9 mouse cellular contexts compared by ENCODE assay signal in genomic region chr10:80374063-80374462, GRCm38 (mm10). TPM values are rescaled to one million over a fixed set of nuclear protein-coding genes. Genes with fewer than 3 reads are reported as not detected.
DNase-seq lines count a peak whose midpoint lies in the region; ATAC-seq lines count a peak whose summit lies in the region.
"Had no signal": no experiment of that assay in that cellular context is flagged by ENCODE, and none has a peak within 500 bp of the region (broad histone marks: within the 10 kb centered on the region; RNA-seq: fewer than 3 reads in every experiment).

No protein-coding gene starts in this region.

- no peak overlapping the region for H3K4me3 ChIP-seq in heart, embryonic 11.5 days (ENCODE audit: low read depth, low read length)
- no peak overlapping the region for H3K4me3 ChIP-seq in embryonic facial prominence, embryonic 10.5 days
- H3K4me3 ChIP-seq: stomach, embryonic 15.5 days had no signal

- H3K27me3 ChIP-seq in heart, embryonic 11.5 days (ENCODE audit: control insufficient read depth, insufficient read depth, low read length): peaks cover 6% of the 10 kb centered on the region
- peaks cover 17% of the 10 kb centered on the region for H3K27me3 ChIP-seq in embryonic facial prominence, embryonic 10.5 days (replicated peaks; ENCODE audit: low read depth, poor library complexity, severe bottlenecking)
- H3K27me3 ChIP-seq: stomach, embryonic 15.5 days had no signal

- no peaks in the 10 kb centered on the region for H3K9me3 ChIP-seq in heart, embryonic 11.5 days (replicated peaks; ENCODE audit: control insufficient read depth, low read length)
- H3K9me3 ChIP-seq in embryonic facial prominence, embryonic 10.5 days: no peaks in the 10 kb centered on the region
- H3K9me3 ChIP-seq: stomach, embryonic 15.5 days had no signal

- no peak overlapping the region for H3K4me2 ChIP-seq in heart, embryonic 11.5 days
- H3K4me2 ChIP-seq: stomach, embryonic 15.5 days had no signal

- no peak overlapping the region for H3K27ac ChIP-seq in heart, embryonic 11.5 days (ENCODE audit: low read depth, low read length)
- H3K27ac ChIP-seq in embryonic facial prominence, embryonic 10.5 days (replicated peaks): no peak overlapping the region
- H3K27ac ChIP-seq: stomach, embryonic 15.5 days had no signal

- no peaks in the 10 kb centered on the region for H3K36me3 ChIP-seq in heart, embryonic 11.5 days (ENCODE audit: control insufficient read depth, insufficient read depth, low read length)
- H3K36me3 ChIP-seq in embryonic facial prominence, embryonic 10.5 days (replicated peaks): peaks cover under 1% of the 10 kb centered on the region; the same call in 1 of the 2 replicates
- H3K36me3 ChIP-seq: stomach, embryonic 15.5 days had no signal

- ATAC-seq in heart, embryonic 11.5 days (replicated peaks; ENCODE audit: insufficient number of reproducible peaks, low FRiP score, low TSS enrichment): no peak

- H3K9ac ChIP-seq in heart, embryonic 11.5 days (ENCODE audit: low read depth, low read length): no peak overlapping the region
- H3K9ac ChIP-seq: stomach, embryonic 15.5 days had no signal

- 6% methylated on average over 6 of the region's 6 CpGs for WGBS in heart, embryonic 11.5 days (ENCODE audit: insufficient replicate concordance)
- WGBS in embryonic facial prominence, embryonic 10.5 days: 19% methylated on average over 6 of the region's 6 CpGs

- peak; percentile 73 to 86 for DNase-seq in heart, adult 18-20 months
- peak; percentile 85 for DNase-seq in 416B (ENCODE audit: low read depth)
- DNase-seq in adrenal gland, postnatal 10 days: peak; percentile 87
- DNase-seq in embryonic facial prominence, embryonic 10.5 days (ENCODE audit: low spot score): peak; percentile 73
- peak; percentile 85 to 89 for DNase-seq in kidney, postnatal 4 days
- peak; percentile 72 to 87 for DNase-seq in lung, postnatal 4 days
- peak; percentile 80 for DNase-seq in thymus, postnatal 25 days

- no peaks in the 10 kb centered on the region for H3K4me1 ChIP-seq in heart, embryonic 11.5 days (ENCODE audit: control insufficient read depth, insufficient read depth, low read length)
- peaks cover 17% of the 10 kb centered on the region for H3K4me1 ChIP-seq in embryonic facial prominence, embryonic 10.5 days
- H3K4me1 ChIP-seq: stomach, embryonic 15.5 days had no signal

RNA-seq across cellular contexts. Expression of gene Mex3d, which starts 13.4 kb away (rescaled TPM):
- 1 to 10 TPM; 6.4 to 7.8 TPM for total RNA-seq in heart, adult 18-20 months (2021)
- polyA plus RNA-seq in heart, embryonic 11.5 days (2014; fragmentation: Nextera tagmentation; extraction: Ambion mirVana): 4.0 and 6.4 TPM in 2 replicates
- 10 to 100 TPM; 19.6 to 21.8 TPM for total RNA-seq in adrenal gland, postnatal 10 days (2021)
- 6.4 and 7.1 TPM in 2 replicates for polyA plus RNA-seq in embryonic facial prominence, embryonic 10.5 days (2016; fragmentation: Nextera tagmentation; extraction: Ambion mirVana)

RNA-seq across cellular contexts. Expression of gene Plk5, which starts 17.8 kb away (rescaled TPM):
- total RNA-seq in heart, adult 18-20 months (2021): 1 to 10 TPM in 1 of 2 experiments, under 1 TPM in 1; 0.69 to 1.2 TPM
- polyA plus RNA-seq in heart, embryonic 11.5 days (2014; fragmentation: Nextera tagmentation; extraction: Ambion mirVana): not detected in 2 replicates
- total RNA-seq in adrenal gland, postnatal 10 days (2021): under 1 TPM in 1 of 2 experiments, not detected in 1; 0.12 TPM
- polyA plus RNA-seq in embryonic facial prominence, embryonic 10.5 days (2016; fragmentation: Nextera tagmentation; extraction: Ambion mirVana): 0.37 and 0.43 TPM in 2 replicates

RNA-seq across cellular contexts. Expression of gene Mbd3, which starts 25.3 kb away (rescaled TPM):
- total RNA-seq in heart, adult 18-20 months (2021): 10 to 100 TPM; 93.3 to 97.7 TPM
- polyA plus RNA-seq in heart, embryonic 11.5 days (2014; fragmentation: Nextera tagmentation; extraction: Ambion mirVana): 151 and 171 TPM in 2 replicates
- total RNA-seq in adrenal gland, postnatal 10 days (2021): 100 to 1,000 TPM; 103 to 113 TPM
- polyA plus RNA-seq in embryonic facial prominence, embryonic 10.5 days (2016; fragmentation: Nextera tagmentation; extraction: Ambion mirVana): 371 and 377 TPM in 2 replicates

RNA-seq across cellular contexts. Expression of gene Adamtsl5, which starts 25.9 kb away (rescaled TPM):
- 10 to 100 TPM; 75.6 to 80.1 TPM for total RNA-seq in heart, adult 18-20 months (2021)
- polyA plus RNA-seq in heart, embryonic 11.5 days (2014; fragmentation: Nextera tagmentation; extraction: Ambion mirVana): 2.4 and 3.7 TPM in 2 replicates
- total RNA-seq in adrenal gland, postnatal 10 days (2021): 10 to 100 TPM in 1 of 2 experiments, 1 to 10 TPM in 1; 7.6 to 18.7 TPM
- 0.65 and 0.88 TPM in 2 replicates for polyA plus RNA-seq in embryonic facial prominence, embryonic 10.5 days (2016; fragmentation: Nextera tagmentation; extraction: Ambion mirVana)

RNA-seq across cellular contexts. Expression of gene Uqcr11, which starts 32.6 kb away (rescaled TPM):
- 1,000 to 10,000 TPM; 1,809 to 1,881 TPM for total RNA-seq in heart, adult 18-20 months (2021)
- 1,161 and 1,177 TPM in 2 replicates for polyA plus RNA-seq in heart, embryonic 11.5 days (2014; fragmentation: Nextera tagmentation; extraction: Ambion mirVana)
- 1,000 to 10,000 TPM; 1,321 to 1,365 TPM for total RNA-seq in adrenal gland, postnatal 10 days (2021)
- 615 and 629 TPM in 2 replicates for polyA plus RNA-seq in embryonic facial prominence, embryonic 10.5 days (2016; fragmentation: Nextera tagmentation; extraction: Ambion mirVana)
